Mouse (Mus musculus) kidney, postnatal 10 days (tissue): ENCODE data around the gene Ttc7b.

Source experiments
- DNase-seq: peaks from one replicate; pipeline ENCODE4 v3.0.0; 2021; ENCODE audit warnings: mixed read lengths

Gene Ttc7b

GRCm38 (mm10) chr12:100378266-100378665 is 142.4 kb downstream of the Ttc7b start:
- DNase-seq: no peak

GRCm38 (mm10) chr12:100377791-100378190 is 142.8 kb downstream of the Ttc7b start:
- DNase-seq: no peak

- no peak for DNase-seq
Observed at GRCm38 (mm10) chr12:100375801-100376200, 144.8 kb downstream of the Ttc7b start.

- DNase-seq: no peak
Observed at GRCm38 (mm10) chr12:100372785-100373184, 147.8 kb downstream of the Ttc7b start.

- no peak for DNase-seq
Observed at GRCm38 (mm10) chr12:100372015-100372414, 148.6 kb downstream of the Ttc7b start.

DNA sequence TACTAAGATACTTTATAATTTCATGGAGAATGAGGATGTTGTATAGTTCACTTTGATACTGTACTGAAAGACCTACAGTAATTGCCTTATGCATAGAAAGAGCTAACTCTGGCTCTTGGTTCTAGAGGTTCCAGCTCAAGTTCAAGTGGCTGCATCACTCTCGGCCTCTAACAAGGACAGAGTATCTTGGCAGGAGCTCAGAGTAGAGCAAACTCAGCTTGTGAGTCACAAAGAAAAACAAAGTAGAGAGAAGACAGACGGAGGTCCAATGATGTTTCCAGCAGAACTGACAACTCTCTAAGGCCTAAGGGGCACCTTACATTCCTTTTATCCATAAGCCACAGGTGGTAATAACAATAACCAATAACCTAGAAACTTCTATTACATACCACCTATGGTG is 150.8 kb downstream of the Ttc7b start:
- no peak for DNase-seq

- DNase-seq: no peak
Observed at GRCm38 (mm10) chr12:100369220-100369619, 151.4 kb downstream of the Ttc7b start.

GRCm38 (mm10) chr12:100361330-100361729 is 159.3 kb downstream of the Ttc7b start:
- DNase-seq: no peak

DNA sequence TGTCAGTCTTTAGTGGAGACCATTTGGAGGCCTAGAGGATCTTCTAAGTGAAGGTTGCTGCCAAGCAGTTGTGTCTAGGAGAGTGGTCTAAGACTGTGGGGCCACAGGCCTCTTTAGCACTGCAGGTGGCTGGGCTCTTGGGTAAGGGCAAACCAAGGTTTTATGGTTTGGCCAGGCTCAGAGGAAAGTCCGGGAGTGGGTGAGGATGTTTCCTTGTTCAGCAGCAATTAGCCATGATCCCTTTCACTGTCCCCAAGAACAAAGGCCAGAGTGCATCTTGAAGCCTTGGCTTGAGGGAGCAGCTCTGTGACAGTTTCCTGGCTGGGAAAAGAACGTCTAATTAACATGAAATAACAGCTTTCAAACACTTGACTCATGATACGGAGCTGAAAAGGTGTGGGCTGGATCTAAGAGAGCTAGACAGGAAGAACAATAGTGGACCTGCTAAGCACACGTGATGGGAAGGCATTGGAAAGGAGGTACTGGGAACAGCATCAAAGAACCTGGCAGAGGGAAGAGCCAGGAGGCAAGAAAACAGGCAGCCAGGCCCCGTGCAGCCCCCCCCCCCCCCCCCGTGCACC is 162.5 kb downstream of the Ttc7b start:
- DNase-seq: no peak

- DNase-seq: no peak
Observed at GRCm38 (mm10) chr12:100356407-100356806, 164.2 kb downstream of the Ttc7b start.

- no peak for DNase-seq
Observed at GRCm38 (mm10) chr12:100355565-100355964, 165.1 kb downstream of the Ttc7b start.

- no peak for DNase-seq
Observed at GRCm38 (mm10) chr12:100353954-100354353, 166.7 kb downstream of the Ttc7b start.

GRCm38 (mm10) chr12:100353075-100353782 is 167.4 kb downstream of the Ttc7b start:
- no peak for DNase-seq

DNA sequence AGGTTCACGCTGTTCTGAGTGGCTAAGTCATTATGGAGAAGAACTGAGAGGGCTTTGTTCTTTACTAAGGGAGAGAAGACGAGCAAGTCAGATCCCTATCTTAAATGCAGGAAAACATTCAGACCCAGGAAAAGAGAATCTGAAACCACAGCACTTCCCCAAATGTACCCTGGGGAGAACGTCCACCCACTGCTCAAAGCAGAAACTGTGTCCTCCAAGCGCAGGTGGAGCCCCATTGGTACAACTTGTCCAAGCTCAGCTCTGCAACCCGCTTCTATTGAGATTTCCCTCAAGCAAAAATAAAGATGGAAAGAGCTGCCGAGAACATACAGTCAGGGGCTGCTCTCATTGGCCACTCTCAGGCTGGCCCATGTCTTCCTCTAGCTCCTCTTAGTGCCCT is 168.5 kb downstream of the Ttc7b start:
- no peak for DNase-seq

- no peak for DNase-seq
Observed at GRCm38 (mm10) chr12:100343554-100343953, 177.1 kb downstream of the Ttc7b start.

DNA sequence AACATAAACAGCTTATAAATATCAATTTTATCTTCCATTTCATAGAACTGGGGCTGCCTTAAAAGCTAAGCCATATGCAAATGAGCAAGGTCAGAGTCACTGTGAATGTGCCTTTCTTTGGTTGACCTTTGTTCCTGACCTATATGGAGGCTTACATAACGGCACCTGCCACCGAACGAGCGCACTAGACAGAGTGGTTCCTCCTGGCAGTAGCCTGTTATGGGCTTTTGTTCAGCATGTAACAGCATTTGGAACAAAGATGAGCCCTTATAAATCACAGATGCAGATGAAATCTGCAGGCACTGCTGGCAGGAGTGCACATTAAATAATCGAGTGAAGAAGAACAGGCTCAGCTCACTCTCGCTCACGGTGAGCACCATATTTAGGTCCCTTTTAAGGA is 179.0 kb downstream of the Ttc7b start:
- no peak for DNase-seq

DNA sequence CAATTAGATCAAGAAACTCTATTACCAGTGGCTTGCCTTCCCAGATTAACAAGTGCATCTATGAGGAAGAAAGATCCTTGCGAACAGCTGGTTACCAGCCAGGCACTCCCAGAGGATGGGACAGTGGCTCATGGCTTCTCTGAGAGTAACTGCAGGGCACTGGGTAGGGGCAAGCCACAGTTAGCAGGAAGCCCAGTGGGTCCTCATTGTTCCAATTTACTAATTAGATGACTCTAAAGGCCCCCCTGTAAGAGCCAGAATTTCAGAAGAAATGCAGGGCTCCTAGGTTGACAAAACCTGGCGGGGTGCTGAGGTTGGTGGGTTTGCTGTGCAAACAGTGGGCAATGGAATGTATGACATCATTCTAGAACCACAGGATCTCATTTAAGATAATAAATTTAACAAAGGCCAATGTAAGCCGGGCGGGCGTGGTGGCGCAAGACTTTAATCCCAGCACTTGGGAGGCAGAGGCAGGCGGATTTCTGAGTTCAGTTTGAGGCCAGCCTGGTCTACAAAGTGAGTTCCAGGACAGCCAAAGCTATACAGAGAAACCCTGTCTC is 179.6 kb downstream of the Ttc7b start:
- no peak for DNase-seq

- DNase-seq: peak; percentile 40
Observed at GRCm38 (mm10) chr12:100338055-100338454, 182.6 kb downstream of the Ttc7b start.

DNA sequence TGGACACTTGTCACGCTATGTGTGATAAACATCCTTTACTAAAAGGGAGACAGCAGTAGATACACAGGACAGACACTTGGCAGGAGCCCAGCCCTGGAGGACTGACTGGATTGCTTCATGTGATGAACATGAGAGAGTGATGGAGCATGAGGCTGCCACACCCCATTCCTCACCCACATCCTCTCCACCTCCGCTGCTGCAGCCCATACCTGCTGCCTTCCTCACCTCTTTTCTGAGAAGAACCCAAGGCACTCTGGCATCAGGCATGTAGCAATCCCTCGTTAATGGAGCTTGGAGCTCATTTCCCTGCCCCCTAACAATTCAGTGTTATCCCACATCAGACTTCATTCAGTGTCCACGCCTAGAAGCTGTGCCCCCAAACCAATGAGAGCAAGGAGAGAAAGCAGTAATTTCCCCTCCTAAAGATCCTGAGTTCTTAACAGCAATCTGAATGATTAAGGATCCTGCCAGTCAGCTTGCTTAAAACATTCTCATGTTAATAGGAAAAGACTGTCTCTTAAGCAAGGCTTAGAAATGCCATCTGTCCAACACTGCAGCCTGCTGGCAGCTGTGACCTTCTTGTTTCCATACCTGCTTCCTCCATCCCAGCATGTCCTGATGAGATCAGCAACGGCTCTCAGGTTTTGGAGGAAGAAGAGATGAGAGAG is 183.1 kb downstream of the Ttc7b start:
- peak; percentile 32 for DNase-seq

DNA sequence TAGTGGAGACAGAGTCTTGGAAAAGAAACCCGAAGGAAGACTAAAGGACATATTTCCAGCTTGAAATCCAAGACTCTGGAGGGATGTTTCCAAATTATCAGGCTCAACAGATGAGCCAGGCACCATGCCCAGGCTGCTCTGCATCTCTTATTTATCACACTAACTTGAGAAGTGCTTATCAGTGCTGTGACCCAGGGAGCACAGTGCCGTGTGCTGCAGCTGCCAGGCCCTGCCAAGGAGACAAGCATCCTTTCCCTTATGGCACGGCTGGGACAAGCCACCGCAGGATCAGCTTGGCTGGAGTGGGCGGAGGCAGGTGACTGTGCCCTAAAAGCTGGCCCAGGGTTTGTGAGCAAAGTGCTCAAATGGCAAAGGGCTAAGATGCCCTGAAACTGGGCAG is 184.4 kb downstream of the Ttc7b start:
- DNase-seq: no peak

GRCm38 (mm10) chr12:100331806-100332205 is 188.8 kb downstream of the Ttc7b start:
- no peak for DNase-seq

DNA sequence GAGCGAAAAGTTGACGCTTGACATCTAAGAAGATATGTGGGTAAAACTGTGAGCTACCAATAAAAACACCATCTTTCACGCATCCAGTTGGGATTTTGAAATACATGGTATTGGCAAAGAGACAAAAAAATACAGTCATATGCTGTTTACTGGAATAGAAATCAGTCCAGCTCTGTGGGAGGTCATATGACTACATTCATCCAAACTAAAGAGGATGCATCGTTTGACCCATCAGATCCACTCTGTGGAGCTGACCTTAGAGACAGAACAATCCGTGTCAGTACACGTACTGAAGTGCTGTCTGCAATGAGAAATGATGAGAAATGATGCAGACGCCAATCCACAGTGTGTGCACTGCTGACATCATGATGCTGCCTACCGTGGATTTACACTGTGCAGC is 190.4 kb downstream of the Ttc7b start:
- no peak for DNase-seq

GRCm38 (mm10) chr12:100328998-100329397 is 191.6 kb downstream of the Ttc7b start:
- DNase-seq: no peak

- no peak for DNase-seq
Observed at GRCm38 (mm10) chr12:100328557-100328956, 192.1 kb downstream of the Ttc7b start.
